Mouse (Mus musculus): ENCODE results near the gene Kcnh5. TPM values are rescaled to one million over a fixed set of nuclear protein-coding genes. Genes with fewer than 3 reads are reported as not detected.

Kcnh5 gene
- polyA plus RNA-seq (2014; fragmentation: Nextera tagmentation; extraction: Ambion mirVana), result 0.09 and 0.10 TPM in 2 replicates

- H3K9me3 ChIP-seq (ENCODE audit: control insufficient read depth, low read length), result no peaks in the 10 kb centered on the region
- no peak within 1 kb of the TSS for H3K27ac ChIP-seq (replicated peaks; ENCODE audit: low read depth, low read length)
- H3K4me2 ChIP-seq (ENCODE audit: low read depth, severe bottlenecking), result peak within 1 kb of the TSS; percentile 80
- H3K27me3 ChIP-seq (ENCODE audit: control insufficient read depth, insufficient read depth, low read length), result peaks cover 22% of the 10 kb centered on the region
- H3K9ac ChIP-seq (ENCODE audit: low read length), result no peak within 1 kb of the TSS
- ATAC-seq (ENCODE audit: insufficient number of reproducible peaks, low FRiP score, low TSS enrichment, low read depth) (peak; percentile 89), DNase-seq (ENCODE audit: low spot score) (peak; percentile 78)
- under 1% methylated on average over 48 of the region's 52 CpGs for WGBS
- no peaks in the 10 kb centered on the region for H3K4me1 ChIP-seq (ENCODE audit: control insufficient read depth, insufficient read depth, low read length)
- H3K4me3 ChIP-seq (ENCODE audit: low read depth, low read length), result peak within 1 kb of the TSS; percentile 41
- H3K36me3 ChIP-seq (ENCODE audit: control insufficient read depth, insufficient read depth, low read length), result no peaks in the 10 kb centered on the region
These were observed at the start of gene Kcnh5 for GRCm38 (mm10) chr12:75176691-75177645. Gene Kcnh5 (minus strand): TSS chr12:75177332.

DNA sequence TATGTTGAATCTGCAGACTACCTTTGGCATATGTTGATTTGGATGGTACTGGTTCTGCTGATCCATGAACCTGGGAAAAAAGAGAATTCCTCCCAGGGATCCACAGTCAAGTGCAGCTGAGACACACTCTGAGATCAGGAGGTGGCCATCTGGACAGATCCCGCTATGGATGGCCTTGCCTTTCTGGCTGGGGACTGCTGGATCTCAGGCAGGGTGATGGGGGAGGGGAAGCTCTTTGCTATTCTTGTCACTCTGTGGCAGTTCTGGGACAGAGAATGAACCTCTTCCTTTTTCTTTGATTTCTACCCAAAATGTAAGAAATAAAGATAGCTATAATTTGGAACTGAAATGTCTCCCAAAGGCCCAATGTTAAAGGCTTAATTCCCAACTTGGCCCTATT, 46.8 kb upstream of the Kcnh5 start:
- ATAC-seq (ENCODE audit: insufficient number of reproducible peaks, low FRiP score, low TSS enrichment, low read depth), result no peak
- H3K9me3 ChIP-seq (ENCODE audit: control insufficient read depth, low read length), result no peaks in the 10 kb centered on the region
- DNase-seq (ENCODE audit: low spot score), result no peak
- no peak overlapping the region for H3K9ac ChIP-seq (ENCODE audit: low read length)
- H3K4me1 ChIP-seq (ENCODE audit: control insufficient read depth, insufficient read depth, low read length), result no peaks in the 10 kb centered on the region
- 73% methylated on average over 1 of the region's 1 CpGs for WGBS
- H3K36me3 ChIP-seq (ENCODE audit: control insufficient read depth, insufficient read depth, low read length), result no peaks in the 10 kb centered on the region
- H3K27me3 ChIP-seq (ENCODE audit: control insufficient read depth, insufficient read depth, low read length), result no peaks in the 10 kb centered on the region
- H3K4me3 ChIP-seq (ENCODE audit: low read depth, low read length), result no peak overlapping the region
- H3K27ac ChIP-seq (replicated peaks; ENCODE audit: low read depth, low read length), result no peak overlapping the region
- no peak overlapping the region for H3K4me2 ChIP-seq (ENCODE audit: low read depth, severe bottlenecking)

- Histone ChIP-seq H3K9ac (ENCODE audit: low read length) (no peak overlapping the region), H3K9me3 (ENCODE audit: control insufficient read depth, low read length) (no peaks in the 10 kb centered on the region), H3K27me3 (ENCODE audit: control insufficient read depth, insufficient read depth, low read length) (no peaks in the 10 kb centered on the region), H3K36me3 (ENCODE audit: control insufficient read depth, insufficient read depth, low read length) (no peaks in the 10 kb centered on the region), H3K4me2 (ENCODE audit: low read depth, severe bottlenecking) (no peak overlapping the region), H3K27ac (replicated peaks; ENCODE audit: low read depth, low read length) (no peak overlapping the region), H3K4me3 (ENCODE audit: low read depth, low read length) (no peak overlapping the region), H3K4me1 (ENCODE audit: control insufficient read depth, insufficient read depth, low read length) (no peaks in the 10 kb centered on the region)
- WGBS, result 83% methylated on average over 2 of the region's 2 CpGs
- no peak for DNase-seq (ENCODE audit: low spot score)
- ATAC-seq (ENCODE audit: insufficient number of reproducible peaks, low FRiP score, low TSS enrichment, low read depth), result no peak
These were observed 12.3 kb upstream of the Kcnh5 start for GRCm38 (mm10) chr12:75189413-75189812.

GRCm38 (mm10) chr12:75182646-75183045, 5.5 kb upstream of the Kcnh5 start:
- no peak overlapping the region for H3K4me2 ChIP-seq (ENCODE audit: low read depth, severe bottlenecking)
- ATAC-seq (ENCODE audit: insufficient number of reproducible peaks, low FRiP score, low TSS enrichment, low read depth) (no peak), DNase-seq (ENCODE audit: low spot score) (no peak)
- no peak overlapping the region for H3K4me3 ChIP-seq (ENCODE audit: low read depth, low read length)
- no peaks in the 10 kb centered on the region for H3K4me1 ChIP-seq (ENCODE audit: control insufficient read depth, insufficient read depth, low read length)
- H3K27me3 ChIP-seq (ENCODE audit: control insufficient read depth, insufficient read depth, low read length), result peaks cover 12% of the 10 kb centered on the region
- H3K27ac ChIP-seq (replicated peaks; ENCODE audit: low read depth, low read length), result no peak overlapping the region
- 74% methylated on average over 7 of the region's 7 CpGs for WGBS
- H3K9me3 ChIP-seq (ENCODE audit: control insufficient read depth, low read length), result no peaks in the 10 kb centered on the region
- H3K36me3 ChIP-seq (ENCODE audit: control insufficient read depth, insufficient read depth, low read length), result no peaks in the 10 kb centered on the region
- no peak overlapping the region for H3K9ac ChIP-seq (ENCODE audit: low read length)

GRCm38 (mm10) chr12:75179491-75179890, 2.4 kb upstream of the Kcnh5 start:
- no peaks in the 10 kb centered on the region for H3K4me1 ChIP-seq (ENCODE audit: control insufficient read depth, insufficient read depth, low read length)
- DNase-seq (ENCODE audit: low spot score), result no peak
- no peak overlapping the region for H3K9ac ChIP-seq (ENCODE audit: low read length)
- WGBS, result 11% methylated on average over 8 of the region's 8 CpGs
- H3K27ac ChIP-seq (replicated peaks; ENCODE audit: low read depth, low read length), result no peak overlapping the region
- H3K9me3 ChIP-seq (ENCODE audit: control insufficient read depth, low read length), result no peaks in the 10 kb centered on the region
- H3K4me2 ChIP-seq (ENCODE audit: low read depth, severe bottlenecking), result no peak overlapping the region
- H3K4me3 ChIP-seq (ENCODE audit: low read depth, low read length), result no peak overlapping the region
- no peak for ATAC-seq (ENCODE audit: insufficient number of reproducible peaks, low FRiP score, low TSS enrichment, low read depth)
- H3K27me3 ChIP-seq (ENCODE audit: control insufficient read depth, insufficient read depth, low read length), result peaks cover 22% of the 10 kb centered on the region
- no peaks in the 10 kb centered on the region for H3K36me3 ChIP-seq (ENCODE audit: control insufficient read depth, insufficient read depth, low read length)

DNA sequence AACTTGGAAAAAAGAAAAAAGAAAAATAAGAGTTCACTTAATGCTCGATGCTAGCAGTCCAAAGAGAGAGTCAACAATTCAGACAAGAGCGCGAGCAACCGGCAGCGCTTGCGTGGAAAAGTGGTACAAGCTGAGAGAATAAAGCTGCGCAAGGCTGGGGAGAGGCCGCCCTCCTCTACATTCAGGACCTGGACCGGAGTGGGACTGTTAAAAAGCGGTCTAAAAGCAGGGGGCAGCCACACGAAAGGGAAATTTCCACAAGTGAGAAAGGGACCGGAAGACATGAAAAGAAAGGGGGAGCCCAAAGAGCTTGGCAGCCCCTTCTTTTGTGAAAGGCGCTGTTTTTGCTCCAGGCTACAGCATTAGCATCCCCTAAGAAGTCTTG, 506 bp upstream of the Kcnh5 start:
- H3K27ac ChIP-seq (replicated peaks; ENCODE audit: low read depth, low read length), result no peak overlapping the region
- H3K27me3 ChIP-seq (ENCODE audit: control insufficient read depth, insufficient read depth, low read length), result peaks cover 22% of the 10 kb centered on the region
- no peaks in the 10 kb centered on the region for H3K36me3 ChIP-seq (ENCODE audit: control insufficient read depth, insufficient read depth, low read length)
- peak overlapping the region; percentile 41 for H3K4me3 ChIP-seq (ENCODE audit: low read depth, low read length)
- ATAC-seq (ENCODE audit: insufficient number of reproducible peaks, low FRiP score, low TSS enrichment, low read depth), result 0 out of 2 replicates have a peak, but pooled peaks have one; percentile 5
- DNase-seq (ENCODE audit: low spot score), result no peak
- H3K9ac ChIP-seq (ENCODE audit: low read length), result no peak overlapping the region
- H3K9me3 ChIP-seq (ENCODE audit: control insufficient read depth, low read length), result no peaks in the 10 kb centered on the region
- peak overlapping the region; percentile 80 for H3K4me2 ChIP-seq (ENCODE audit: low read depth, severe bottlenecking)
- 4% methylated on average over 13 of the region's 13 CpGs for WGBS
- no peaks in the 10 kb centered on the region for H3K4me1 ChIP-seq (ENCODE audit: control insufficient read depth, insufficient read depth, low read length)

DNA sequence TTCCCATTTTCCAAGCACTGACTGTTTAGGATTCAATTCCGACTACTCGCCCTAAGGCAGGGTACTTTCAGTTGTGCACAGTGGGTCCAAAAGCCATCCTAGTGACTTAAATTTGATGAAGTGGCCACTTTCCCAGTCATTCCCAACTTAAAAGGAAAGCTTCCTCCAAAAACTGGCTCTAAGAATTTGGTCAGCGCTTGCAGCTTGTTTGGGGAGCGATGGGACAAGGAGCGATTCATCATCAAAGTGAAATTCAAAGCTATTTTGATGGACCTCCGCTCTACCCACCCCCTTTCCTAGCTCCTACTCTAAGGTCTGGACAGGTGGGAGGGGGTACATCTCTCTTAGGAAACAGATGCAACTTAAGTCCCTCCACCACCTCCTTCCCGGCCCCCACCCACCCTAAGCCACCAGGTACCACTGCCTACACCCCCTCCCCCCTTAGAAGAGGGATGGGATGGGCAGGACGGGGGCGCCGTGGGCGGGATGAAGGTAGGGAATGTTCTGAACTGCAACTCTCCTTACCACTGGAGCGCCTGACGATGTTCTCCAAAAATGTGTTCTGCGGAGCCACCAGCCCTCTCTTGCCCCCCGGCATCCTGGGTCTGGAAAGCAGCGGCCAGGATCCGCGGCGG, 1.1 kb downstream of the Kcnh5 start:
- Histone ChIP-seq H3K27ac (replicated peaks; ENCODE audit: low read depth, low read length) (no peak overlapping the region), H3K9me3 (ENCODE audit: control insufficient read depth, low read length) (no peaks in the 10 kb centered on the region), H3K4me3 (ENCODE audit: low read depth, low read length) (peak overlapping the region; percentile 41), H3K4me1 (ENCODE audit: control insufficient read depth, insufficient read depth, low read length) (no peaks in the 10 kb centered on the region), H3K27me3 (ENCODE audit: control insufficient read depth, insufficient read depth, low read length) (peaks cover 22% of the 10 kb centered on the region), H3K9ac (ENCODE audit: low read length) (no peak overlapping the region), H3K4me2 (ENCODE audit: low read depth, severe bottlenecking) (peak overlapping the region; percentile 80), H3K36me3 (ENCODE audit: control insufficient read depth, insufficient read depth, low read length) (no peaks in the 10 kb centered on the region)
- 3% methylated on average over 19 of the region's 19 CpGs for WGBS
- DNase-seq (ENCODE audit: low spot score), result no peak
- ATAC-seq (ENCODE audit: insufficient number of reproducible peaks, low FRiP score, low TSS enrichment, low read depth), result 0 out of 2 replicates have a peak, but pooled peaks have one; percentile 2

DNA sequence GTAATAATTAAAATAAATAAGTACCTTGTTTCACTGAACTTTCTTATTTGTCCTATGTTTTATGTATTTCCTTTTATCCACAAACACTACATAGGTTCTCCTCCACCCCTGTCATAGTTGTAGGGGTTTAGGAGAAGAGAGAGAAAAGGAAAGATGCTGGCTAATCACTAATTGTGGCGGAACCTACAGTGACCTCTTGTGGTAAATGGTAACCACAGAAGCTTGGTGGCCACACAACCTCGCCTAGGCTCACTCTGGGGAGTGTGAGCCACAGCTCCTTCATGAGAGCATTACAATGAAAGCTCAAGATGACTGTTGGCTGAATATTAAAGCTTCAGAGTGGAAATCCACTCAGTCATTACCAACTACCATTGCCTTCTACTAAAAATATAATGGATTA, 6.2 kb downstream of the Kcnh5 start:
- no peaks in the 10 kb centered on the region for H3K4me1 ChIP-seq (ENCODE audit: control insufficient read depth, insufficient read depth, low read length)
- H3K9me3 ChIP-seq (ENCODE audit: control insufficient read depth, low read length), result no peaks in the 10 kb centered on the region
- DNase-seq (ENCODE audit: low spot score), result no peak
- no peaks in the 10 kb centered on the region for H3K36me3 ChIP-seq (ENCODE audit: control insufficient read depth, insufficient read depth, low read length)
- no peak overlapping the region for H3K27ac ChIP-seq (replicated peaks; ENCODE audit: low read depth, low read length)
- no peak overlapping the region for H3K9ac ChIP-seq (ENCODE audit: low read length)
- no peak for ATAC-seq (ENCODE audit: insufficient number of reproducible peaks, low FRiP score, low TSS enrichment, low read depth)
- peaks cover 4% of the 10 kb centered on the region; the same call in 1 of the 2 replicates for H3K27me3 ChIP-seq (ENCODE audit: control insufficient read depth, insufficient read depth, low read length)
- 23% methylated on average over 2 of the region's 2 CpGs for WGBS
- H3K4me3 ChIP-seq (ENCODE audit: low read depth, low read length), result no peak overlapping the region
- no peak overlapping the region for H3K4me2 ChIP-seq (ENCODE audit: low read depth, severe bottlenecking)
